Mouse (Mus musculus) urinary bladder, postnatal 36 days (tissue): ENCODE data around the gene Zc3h18.

Experiments
- DNase-seq, 2 experiments: peaks; one replicate each; pipeline ENCODE4 v3.0.0; 2022; ENCODE audit warnings: low spot score in 2 of 2, mixed read lengths in 1 of 2

The Zc3h18 gene

DNA sequence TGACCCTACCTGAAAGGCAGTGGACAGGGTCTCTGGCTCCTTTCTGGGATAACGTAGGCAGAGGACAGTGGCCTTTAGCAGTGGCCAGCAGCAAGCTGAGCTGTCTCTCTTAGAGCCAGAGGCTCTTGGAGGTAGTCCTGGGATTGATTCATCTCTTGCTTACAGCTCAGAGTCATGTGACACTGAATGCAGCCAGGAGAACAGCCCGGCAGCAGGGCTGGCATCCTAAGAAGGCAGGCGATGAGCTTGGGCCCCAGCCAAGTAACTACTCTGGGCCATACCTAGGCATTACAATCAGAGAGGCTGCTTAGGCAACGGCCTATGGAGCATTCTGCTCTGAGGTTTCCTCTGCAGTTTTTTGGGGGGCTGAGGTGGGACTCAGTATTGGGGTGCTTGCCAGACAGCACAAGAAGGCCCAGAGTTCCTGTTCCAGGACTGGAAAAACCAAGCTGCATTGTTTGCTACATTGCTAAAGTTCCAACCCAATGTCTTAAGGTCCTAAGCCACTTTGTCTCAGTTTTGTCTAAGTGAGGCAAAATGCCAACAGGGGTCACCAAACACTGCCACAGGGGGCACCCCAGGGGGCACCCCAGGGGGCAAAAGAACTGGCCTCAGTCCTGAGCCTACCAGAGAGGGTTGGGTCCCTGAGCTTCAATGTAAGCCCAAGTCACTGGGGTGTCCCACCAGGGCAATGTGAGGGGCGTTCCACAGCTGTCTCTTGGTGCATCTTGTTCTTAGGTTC, 28.4 kb upstream of the Zc3h18 start:
- no peak for DNase-seq

DNA sequence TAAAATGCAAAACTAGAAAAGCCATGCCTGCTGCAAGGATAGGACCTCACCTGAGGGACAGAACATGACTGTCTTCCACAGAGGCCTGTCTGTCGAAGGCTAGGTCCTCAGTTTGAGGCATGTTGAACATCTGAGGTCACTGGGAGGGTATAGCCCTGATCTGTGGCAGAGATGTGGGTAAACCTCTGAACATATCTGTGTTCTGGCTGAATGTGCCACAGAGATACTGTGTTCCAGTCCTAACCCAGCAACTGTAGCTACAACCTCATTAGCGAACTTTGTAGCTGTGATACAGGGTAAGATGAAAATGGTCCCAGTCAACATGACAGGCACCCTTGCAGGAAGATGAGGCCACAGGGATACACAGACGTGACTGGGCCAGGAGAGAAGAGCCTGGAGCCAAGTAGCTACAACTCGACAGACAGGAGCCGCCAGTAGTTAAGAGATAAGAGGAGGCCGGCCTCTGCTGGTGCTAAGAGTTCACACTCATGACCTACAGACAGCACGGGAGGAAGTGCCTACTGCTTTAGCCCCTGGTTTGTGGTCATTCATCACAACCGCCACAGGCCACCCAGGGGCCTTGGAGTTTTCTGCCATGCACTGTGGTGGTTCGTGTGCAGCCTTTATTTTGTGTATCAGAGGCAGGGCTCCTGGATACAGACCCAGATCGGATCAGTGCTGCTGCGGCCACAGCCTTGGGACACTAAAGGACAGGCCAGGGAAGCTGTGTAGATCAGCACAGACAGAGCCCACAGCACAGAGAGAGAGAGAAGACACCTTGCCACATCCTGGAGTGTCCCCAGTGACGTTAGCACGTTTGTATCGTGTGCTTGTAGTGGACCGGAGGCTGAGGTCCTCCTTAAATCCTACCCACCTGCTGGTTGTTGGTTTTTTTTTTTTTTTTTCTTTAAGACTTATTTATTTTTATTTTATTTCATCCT, 26.8 kb upstream of the Zc3h18 start:
- no peak for DNase-seq

DNA sequence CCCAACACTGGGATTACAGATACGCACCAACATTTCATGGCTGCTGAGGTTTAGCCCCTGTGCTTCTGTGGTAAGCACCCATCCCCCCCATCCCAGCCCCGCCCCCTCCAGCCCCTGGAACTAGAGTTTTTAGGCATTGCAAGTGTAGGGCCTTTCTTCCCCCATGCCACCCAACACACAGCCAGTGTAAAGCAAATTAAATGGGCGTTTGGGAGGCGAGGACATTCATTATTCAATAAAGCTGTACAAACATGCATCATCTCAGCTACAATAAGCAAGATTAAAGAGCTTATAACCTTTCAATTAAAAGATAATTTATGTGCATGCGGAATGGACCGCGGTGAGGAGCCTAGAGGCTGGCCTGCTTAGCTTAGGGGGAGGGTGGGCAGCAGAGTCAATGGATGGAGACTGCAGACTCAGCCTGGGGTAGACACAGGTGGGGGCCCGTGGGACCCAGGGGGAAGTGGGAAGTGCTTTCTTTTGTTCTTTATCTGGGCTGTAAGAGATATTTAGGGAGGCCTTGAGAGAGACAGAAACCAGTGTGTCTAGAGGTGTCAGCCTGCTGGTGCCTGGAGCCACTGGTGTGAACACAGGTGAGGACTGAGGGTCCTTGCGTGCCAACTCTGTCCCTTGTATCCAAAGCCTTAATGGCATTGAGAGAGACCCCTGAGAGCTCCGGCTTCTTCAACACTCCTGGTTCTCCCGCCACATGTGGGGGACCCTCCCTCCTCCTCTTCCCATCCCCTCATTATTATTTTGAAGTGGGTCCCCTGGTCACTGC, 25.9 kb upstream of the Zc3h18 start:
- no peak for DNase-seq

DNA sequence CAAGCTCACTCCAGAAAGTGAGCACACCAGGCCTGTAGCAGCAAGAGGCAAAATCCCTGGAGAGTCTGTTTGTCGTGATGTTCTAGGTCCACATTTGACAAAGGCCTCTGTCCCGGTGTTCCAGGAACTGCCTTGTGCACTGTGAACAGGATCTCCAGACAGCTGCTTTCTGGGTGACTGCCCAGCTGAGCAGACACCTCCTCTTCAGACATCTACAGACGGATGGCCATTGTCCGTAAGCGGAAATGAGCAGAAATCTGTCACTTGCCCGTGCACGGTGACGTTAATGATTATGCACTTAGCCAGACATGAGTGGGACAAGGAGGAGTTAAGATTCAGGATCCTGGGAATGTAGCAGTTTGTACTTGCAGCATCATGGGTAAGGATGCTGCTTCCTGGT, 22.3 kb upstream of the Zc3h18 start:
- no peak for DNase-seq

DNA sequence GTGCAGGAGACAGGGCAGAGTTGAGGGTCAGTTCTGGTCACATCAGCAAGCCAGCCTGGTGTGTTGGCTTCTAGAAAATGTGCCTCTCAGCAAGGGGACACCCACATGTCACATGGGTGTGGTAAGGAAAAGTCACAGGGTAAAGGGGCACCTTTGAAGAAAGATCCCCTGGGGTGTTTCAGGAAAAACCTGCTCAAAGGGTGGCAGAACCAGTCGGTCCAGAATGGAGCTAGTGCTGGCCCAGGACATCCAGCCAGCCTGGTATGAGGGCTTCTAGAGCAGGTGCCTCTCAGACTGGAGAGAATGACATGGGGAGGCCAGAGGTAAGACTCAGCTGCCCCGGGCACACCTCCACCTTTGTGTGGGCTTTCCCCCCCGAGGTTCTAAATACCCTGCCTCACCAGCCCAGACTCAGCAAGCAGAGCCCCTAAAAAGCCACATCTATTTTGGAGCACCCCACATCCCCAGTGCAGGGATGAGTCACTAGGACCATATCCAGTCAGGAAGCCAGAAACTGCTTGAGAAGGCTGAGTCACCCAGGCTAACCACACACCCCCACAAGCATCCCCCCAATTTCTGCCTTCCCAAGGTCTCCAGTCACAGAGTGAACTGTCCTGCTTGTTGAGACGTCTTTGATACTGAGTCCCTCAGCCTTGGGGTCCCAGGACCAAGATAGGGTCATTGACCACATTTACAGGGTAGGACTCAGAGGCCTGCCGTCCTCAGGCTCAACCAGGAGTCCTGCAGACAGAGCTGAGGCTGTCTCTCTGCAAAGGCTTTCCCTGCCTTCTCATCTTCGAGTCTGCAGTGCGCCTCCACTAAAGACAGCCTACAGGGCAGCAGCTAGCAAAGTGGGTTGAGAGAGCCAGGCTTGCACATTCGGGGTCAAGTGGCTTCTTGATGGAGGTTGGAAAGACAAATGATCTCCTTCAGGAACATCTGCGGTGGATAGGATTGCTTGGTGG, 20.5 kb upstream of the Zc3h18 start:
- DNase-seq: peak; percentile 75 to 79

DNA sequence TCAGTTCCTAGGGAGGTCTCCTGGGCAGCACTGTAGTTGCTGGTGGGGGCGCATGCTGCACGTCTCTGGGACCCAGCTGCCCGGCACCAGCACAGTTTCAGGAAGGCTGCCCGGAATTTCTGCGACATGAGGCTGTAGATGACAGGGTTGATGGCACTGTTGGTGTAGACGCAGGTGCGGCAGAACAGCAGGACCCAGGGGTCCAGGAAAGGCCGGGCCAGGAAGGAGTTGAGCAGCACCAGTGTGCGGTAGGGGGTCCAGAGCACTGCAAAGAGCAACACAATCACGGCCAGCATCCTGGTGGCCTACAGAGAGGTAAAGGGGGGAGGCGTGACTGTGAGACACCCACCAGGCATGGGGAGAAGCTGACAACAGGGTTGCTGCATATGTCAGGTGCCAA, 19.2 kb upstream of the Zc3h18 start:
- no peak for DNase-seq

DNA sequence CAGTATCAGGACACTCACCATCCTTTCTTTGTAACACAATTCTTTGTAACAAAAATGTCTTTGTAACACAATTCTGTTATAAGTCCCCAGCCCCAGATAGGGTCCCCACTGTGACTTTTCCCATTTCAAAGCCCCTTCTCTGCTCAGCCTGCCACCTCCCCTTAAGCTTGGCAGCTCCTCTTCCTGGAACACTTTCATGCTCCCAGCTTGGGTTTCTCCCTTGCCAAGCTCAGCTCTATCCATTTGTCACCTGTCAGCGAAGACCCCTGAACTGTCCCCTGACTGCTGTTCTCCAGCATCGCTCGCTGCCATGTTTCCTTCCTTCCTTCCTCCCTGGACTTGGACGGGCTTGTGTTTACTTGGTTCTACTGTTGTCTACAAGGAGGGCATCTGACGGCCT, 18.8 kb upstream of the Zc3h18 start:
- no peak for DNase-seq

DNA sequence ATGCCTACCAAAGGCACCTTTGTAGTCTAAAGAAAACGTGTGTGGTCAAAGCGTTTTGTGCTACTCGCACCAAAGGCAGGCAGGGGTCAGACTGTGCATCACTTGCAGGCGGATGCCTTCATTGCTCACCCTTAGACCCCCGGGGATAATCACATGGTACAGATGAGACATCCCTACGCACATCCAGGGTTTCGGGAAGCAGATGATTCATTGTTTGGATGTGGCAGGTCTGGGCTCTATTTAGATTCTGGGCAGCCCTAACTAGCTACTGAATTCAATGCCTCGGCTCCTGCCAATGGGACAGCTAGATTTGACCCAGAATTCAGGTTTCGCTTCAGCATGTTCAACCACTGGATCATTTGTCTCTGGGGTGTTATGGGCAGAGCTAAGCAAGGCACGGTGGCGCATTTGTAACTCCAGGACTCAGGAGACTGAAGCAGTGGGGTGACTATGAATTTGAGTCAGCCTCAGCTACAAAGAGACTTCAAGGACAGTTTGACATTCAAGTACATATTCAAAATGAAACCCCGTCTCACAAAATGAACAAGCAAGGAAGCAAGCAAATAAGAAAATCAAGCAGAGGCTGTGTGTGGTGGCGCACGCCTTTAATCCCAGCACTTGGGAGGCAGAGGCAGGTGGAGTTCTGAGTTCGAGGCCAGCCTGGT, 17.2 kb upstream of the Zc3h18 start:
- no peak for DNase-seq

DNA sequence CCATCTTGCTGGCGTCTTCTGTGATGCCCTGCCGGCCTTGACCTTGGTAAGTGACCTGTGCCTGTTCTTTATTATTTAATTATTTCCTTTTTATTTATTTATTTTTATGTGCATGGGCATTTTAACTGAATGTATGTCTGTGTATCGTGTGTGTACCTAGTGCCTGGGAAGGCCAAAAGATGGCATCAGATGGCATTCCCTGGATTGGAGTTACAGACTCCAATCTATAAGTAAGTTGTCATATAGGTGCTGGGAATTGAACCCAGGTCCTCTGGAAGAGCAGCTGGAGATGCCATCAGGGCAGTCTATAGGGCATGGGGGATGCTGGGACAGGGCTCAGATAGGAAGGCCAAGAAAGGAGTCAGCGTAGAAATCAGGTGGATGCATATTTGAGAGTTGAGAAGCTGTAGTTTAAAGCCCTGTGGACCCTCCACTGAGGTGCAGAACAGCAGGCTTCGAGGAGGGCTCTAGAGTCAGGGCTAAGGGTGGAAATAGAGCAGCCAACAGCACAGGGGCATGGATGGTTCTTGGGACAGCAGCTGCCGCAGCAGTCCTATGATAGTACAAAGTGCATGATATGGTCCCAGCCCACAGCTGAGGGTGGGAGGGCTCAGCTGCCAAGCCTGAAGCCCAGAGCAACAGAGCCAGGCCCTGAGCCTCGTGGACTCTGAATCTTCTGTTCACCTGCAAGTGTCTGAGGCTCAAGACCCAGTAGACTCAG, 15.6 kb upstream of the Zc3h18 start, which contains the start of gene Trhr2:
Gene Trhr2 (minus strand): TSS at position 51 of the 721 bp plus-strand sequence.
- no peak for DNase-seq

DNA sequence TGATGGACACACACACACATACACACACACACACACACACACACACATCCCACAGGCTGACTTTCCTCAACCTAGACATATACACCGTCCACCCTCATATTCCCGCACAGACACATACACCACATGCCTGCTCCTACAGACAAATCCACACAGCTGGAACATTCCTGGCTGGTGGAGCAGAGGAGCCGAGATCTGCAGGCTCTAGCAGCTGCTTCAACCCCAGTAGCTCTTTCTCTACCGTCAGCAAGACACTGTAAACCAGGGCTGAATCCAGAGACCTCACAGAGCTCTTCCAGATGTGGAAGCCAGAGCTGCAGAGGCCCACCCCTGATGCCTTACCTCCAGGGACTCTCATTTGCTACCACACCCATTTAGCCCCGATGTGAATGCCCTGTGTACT, 14.1 kb upstream of the Zc3h18 start:
- no peak for DNase-seq

DNA sequence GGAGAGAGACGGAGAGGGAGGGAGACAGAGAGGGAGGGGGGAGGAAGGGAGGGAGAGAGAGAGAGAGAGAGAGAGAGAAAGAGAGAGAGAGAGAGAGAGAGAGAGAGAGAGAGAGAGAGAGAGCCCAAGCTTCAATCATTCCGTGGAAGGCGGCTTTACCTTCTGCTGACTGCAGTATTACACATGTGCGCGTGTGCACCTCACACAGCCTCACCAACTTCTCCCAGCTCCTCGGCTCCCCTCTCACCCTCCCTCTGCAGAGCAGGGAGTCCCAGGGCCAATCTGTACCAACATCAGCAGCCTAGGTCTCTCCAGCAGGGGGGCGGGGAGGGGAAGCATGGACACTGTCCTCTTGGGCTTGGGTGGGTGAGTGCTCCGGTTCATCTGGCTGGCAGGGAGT, 13.4 kb upstream of the Zc3h18 start:
- DNase-seq: no peak

DNA sequence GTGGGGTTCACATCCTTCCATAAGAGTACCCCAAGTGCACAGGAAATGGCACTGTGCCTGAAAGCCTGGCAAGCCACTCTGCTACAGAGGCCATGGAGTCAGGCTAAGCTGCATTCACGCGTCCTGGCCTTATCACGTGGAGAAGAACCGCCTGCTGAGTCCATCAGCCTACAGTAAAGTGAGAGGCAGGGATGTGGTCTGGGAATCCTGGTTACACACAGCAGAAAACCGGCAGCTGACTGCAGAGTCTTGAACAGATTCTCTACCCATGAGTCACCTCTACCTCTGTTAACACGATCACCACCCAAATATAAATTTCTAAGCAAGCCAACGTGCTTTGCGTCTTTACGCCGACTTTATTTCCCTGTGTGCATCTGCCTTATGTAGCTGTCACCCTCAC, 7.9 kb upstream of the Zc3h18 start:
- DNase-seq: no peak

DNA sequence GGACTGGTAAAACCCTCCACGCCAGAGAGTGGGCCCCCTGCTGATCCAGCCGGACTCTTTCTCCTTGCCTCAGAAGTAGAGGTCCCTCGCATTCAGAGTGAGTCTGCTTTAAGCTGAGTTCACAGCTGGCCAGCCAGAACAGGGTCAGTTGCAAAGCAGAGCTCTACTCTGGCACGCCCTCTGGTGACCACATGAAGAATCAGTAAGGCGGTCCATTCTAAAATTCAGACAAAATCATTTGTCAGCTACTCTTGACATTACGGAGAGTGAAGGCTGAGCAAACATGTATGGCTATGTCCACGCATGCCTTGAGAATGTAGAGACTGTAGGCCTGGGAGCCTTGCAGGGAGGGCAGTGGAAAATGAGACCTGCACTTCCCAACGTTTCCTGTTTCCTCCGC, 6.7 kb upstream of the Zc3h18 start:
- peak; percentile 75 to 79 for DNase-seq

DNA sequence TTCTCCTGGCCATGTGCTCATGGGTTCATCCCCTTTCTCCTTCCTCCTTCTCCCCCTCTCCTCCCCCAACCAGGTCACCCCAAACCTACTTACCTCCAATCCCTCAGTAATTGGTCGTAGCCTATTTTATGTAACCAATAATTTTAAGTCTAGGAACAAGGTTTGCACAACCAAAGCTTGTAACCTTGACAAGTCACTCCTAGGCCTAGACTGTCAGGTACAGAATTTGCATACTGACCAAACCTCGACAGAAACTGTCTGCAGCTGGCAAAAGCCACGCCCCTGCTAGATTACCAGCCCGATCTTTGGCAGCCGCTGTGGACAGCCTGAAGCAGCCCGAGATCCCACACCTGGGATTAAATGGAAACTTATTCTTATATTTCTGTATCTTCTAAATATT, 4.7 kb upstream of the Zc3h18 start:
- no peak for DNase-seq

DNA sequence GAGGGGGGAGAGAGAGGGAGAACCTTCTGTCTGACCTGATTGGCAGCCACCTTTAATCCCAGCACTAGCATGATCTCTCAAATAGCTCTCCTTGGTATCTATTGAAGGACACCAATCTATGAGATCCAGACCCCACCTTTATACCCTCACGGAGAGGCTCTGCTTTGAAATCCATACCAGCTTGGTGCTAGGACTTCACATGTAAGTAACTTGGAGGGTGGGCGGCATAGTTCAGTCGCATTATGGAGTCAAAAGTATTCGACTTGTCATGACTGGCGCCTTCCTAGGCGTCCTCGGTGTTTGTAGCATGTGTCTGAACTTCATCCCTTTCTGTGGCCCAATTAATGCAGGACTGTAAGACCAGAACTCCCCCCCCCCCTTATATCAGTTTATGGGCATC, 1.1 kb upstream of the Zc3h18 start:
- DNase-seq: no peak

DNA sequence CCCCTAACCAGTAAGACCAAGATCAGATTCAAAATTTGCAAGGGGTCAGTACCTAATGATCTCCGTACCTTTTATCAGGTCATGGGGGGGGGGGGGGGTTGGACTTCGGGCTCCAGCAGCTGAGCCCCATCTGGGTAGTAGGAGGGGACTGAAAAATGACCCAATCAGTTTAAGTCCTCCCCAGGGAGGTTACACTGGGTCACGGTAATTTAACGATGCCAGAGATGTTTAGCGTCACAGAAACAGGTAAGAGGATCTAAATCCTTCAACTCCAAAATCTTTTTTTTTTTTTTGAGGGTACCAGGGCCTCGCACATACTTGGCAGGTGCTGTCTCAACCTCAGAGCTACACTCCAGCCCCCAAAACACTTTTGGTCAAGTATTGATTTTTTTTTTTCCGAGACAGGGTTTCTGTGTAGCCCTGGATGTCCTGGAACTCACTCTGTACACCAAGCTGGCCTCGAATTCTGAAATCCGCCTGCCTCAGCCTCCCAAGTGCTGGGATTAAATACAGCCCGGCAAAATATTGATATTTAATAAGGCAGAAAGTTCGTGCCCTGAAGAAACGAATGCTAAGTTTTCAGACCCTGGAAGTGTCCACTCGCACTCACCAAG, 551 bp upstream of the Zc3h18 start:
- no peak for DNase-seq

DNA sequence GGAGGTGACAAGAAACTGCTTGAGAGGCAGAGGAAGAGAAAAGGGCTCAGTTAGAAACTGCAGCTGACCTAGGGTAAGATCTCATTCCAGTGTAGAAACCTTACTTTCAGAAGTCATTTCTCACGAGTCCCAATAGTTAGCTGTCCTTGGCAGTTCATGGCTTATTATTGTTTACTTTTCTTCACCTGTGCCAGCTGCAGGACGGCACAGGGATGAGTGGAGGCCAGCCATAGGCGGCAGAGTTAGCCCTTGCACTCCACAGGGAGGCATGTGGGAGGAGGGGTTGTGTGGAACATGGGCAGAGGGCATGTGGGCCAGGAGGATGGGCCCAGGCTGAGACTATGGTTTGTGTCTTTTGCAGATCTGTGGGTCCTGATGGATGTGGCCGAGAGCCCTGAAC, 6.6 kb downstream of the Zc3h18 start:
- no peak for DNase-seq

DNA sequence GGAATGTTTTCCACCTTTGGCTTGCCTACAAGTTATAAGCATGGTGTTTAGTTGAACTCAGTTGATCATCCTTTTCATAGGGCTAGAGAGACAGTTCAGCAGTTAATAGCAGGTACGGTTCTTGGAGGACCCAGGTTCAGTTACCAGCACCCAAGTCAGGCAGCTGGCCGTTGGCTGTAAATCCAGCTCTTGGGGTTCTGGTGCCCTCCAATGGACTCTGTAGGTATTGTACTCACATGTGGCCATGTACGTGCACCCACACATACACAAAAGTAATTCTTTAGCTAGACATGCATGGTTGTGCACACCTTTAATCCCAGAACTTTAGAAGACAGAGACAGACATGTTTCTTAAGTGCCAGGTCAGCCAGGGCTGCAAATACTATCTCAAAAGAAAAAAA, 12.9 kb downstream of the Zc3h18 start:
- DNase-seq: no peak

DNA sequence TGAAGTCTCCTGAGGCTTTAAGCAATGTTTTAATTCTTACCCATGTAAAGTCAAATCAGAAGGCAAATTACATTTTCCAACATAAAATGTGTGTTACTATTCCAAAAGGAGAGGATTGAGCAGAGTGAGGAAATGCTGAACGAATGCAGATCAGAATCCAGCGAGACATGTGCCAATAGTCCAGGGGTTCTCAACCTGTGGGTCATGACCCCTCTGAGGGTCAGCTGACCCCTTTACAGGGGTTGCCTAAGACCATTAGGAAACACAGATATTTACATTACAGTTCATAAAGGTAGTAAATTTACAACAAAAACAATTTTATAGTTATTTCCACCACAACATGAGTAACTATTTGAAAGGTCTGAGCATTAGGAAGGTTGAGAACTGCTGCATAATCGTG, 14.3 kb downstream of the Zc3h18 start:
- DNase-seq: no peak
